Mouse (Mus musculus) WW6 (cell line): ENCODE results near the gene Ckap4.

Experiments used
- DNase-seq: peaks from one replicate; pipeline ENCODE4 v3.0.0-alpha.2; 2013; ENCODE audit warnings: low read depth, low spot score

Ckap4 gene

DNA sequence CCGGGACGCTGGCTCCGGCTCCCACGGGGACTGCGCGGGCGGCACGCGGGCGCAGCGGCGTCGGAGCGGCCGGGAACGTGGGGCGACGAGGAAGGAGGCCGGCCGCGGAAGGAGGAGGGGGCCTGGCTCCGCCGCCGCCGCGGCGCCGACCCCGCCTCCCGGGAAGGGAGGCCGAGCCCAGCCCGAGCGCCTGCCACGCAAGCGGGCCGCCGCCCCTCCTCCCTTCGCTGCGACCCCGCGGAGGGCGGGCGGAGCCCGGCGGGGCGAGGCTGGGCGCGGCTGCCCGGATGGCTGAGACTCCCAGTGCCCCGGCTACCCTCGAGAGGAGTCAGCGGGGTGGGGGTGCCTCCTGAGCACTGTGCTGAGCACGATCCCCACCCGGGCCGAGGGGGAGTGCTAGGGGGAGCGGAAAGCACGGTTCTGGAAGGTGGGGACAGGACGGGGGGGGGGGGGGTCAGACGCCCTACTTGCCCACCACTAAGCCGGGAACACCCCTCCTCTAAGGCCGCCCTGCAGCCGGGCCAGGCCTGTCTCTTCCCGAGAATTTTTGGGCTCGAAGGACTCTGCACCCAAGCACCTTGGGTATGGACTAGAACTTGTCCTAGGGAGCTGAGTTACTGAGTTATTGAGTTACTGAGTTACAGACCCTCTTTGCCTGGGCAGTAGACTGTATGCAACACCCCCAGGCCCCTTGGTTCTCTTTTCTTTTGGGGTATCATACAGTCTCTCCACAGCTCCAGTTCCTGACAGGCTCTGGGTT, at the start of gene Ckap4:
Gene Ckap4, minus strand, starts transcription at position 151 of the 760 bp plus-strand sequence.
- DNase-seq: no peak

DNA sequence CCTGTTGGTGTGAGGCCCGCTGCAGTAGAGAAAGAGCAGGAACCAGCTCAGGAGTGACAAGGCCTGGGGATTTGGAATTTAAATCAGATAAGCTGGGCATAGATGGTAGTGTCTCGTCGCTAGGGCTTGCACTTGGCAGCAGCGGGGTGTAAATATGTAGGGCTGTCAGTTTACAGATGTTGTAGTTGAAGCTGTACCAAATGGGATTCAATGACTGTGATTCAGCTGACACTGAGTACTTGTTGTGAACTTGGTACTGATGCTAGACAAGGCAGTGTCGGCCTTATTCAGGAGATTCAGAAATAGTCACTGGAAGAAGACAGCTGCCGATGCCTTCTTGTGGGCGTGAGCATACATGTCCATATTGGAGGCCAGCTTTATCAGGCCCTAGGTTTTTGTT, 48.4 kb upstream of the Ckap4 start:
- no peak for DNase-seq

DNA sequence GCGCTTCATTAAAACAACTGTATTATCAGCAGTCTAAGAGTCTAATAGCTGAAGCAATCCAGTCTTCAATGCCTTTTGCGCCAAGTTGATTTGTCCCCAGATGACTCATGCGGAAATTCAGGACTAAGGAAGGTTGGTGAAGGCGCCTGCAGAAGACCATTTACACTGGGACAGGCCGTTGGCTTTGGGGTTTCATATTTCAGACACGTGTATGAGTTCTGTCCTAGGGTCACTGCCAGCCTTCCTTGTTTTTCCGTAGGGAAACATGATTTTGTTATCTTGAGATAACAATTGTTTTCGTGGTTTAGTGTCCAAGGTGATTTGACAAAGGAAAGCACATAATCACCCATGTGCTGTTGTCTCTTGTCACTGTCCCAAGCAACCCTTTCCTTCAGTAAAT, 47.3 kb upstream of the Ckap4 start:
- DNase-seq: no peak

DNA sequence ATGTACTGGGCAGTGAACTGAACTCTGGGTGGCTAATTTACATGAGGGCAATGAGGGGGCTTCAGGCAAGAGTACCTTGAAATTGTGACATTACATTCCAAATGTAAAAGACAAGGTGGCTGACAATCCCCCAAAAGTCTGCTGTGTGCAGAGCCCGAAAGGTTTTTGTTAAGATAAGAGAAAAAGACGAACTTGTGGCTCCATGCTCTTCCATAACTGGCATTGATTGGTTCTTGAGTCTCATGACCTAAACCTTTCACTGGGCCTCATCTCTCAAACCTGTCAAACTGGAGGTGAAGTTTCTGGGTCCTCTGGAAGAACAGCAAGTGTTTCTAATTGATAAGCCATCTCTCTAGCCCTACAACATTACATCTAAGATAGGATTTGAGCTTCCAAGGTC, 45.7 kb upstream of the Ckap4 start:
- no peak for DNase-seq

DNA sequence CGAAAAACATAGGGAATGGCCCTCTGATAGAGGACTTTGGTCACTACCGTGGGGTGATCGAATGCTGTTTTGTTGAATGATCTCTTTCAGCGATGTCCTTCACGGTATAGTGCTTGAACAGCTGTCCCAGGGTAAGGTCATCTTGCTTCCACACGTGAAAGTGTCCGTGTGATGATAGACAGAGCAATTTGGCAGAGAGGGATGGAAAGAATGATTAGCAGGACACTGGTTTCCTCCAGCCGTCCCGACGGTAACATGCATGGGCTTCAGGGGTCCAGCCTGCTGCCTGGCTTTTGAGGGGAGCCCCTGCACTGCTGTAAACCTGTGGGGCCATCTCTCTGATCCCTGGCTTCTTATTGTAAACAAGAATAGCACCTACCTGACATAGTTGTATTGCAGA, 44.9 kb upstream of the Ckap4 start:
- no peak for DNase-seq

DNA sequence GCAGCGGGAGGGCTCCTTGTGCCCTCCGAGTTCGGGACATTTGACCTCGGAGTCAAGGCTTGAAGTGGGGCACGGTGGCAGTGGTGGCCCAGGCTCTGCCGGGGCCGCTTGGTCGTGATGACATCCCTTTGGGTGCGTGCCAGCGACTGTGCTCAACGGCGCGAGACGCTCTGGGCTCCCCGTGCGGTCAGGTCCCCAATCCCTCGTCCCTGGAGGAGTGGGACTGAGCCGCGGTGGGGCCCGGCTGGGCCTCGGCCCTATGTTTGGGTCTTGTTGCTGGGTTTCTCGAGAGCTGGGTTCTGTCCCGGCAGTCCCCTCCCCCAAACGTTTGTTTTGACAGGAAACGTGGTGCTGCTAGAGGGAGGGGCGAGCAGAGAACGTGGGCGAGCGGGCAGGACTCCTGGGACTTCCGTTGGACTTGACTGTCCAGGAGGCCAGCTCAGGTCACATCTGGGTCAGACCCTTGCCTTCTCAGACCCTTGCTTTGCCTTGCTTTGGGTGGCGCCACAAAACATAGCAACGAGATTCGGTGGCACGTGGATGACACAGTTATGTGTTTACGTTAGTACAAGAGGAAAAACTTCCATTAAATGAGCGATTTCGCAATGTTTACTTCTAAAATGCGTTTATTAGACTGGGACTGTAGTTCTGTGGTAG, 43.3 kb upstream of the Ckap4 start:
- DNase-seq: no peak

DNA sequence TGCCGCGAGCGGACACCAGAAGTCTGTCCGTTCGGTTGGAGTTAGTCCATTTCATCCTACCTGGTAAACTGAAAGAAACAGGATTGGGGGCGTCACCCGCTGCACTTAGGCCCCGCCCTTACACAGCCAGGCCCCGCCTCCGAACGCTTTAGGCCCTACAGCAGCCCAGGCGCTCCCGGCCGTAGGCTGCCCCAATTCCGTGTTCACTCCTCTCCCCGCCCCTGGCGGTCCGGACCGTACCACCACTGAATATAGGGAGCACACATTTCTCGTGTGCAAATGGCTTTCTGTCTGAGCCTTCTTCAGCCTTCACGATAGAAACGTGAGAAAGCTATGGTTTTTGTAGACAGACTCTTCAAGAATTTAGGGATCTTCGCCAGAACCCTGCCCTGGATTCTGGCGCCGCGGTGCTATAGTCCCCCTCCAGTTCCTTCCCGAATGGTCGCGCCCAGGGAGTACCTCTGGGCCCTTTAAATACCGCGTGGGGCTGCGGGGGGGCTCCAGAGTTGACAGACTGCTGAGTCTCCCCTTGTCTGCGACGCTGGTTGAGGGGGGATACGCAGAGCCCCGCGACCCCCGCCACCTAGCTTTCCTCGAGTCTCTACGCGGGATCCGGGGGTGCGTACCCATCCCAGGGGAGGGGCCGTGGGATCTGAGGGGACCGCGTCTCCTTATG, 42.7 kb upstream of the Ckap4 start, which contains the start of gene Tcp11l2:
Gene Tcp11l2, plus strand, starts transcription at position 232 of the 676 bp plus-strand sequence.
- peak; percentile 81 for DNase-seq

DNA sequence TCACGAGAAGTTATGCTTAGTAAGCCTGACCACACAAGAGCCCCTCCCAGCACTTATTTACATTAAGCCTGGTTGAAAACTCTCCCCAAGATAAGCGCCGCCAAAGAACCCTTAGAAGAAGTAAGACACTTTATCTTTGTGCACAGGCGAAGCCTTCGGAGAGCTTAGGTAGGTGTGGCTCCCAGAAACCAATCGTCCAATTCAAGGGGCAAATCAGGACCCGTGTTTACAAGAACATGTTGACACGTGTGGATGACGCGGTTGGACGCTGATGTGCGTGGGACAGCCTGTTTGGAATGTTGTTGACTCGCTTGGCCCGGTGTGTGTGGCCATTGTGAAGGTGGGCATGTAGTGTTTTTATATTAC, 42.1 kb upstream of the Ckap4 start:
- DNase-seq: no peak

DNA sequence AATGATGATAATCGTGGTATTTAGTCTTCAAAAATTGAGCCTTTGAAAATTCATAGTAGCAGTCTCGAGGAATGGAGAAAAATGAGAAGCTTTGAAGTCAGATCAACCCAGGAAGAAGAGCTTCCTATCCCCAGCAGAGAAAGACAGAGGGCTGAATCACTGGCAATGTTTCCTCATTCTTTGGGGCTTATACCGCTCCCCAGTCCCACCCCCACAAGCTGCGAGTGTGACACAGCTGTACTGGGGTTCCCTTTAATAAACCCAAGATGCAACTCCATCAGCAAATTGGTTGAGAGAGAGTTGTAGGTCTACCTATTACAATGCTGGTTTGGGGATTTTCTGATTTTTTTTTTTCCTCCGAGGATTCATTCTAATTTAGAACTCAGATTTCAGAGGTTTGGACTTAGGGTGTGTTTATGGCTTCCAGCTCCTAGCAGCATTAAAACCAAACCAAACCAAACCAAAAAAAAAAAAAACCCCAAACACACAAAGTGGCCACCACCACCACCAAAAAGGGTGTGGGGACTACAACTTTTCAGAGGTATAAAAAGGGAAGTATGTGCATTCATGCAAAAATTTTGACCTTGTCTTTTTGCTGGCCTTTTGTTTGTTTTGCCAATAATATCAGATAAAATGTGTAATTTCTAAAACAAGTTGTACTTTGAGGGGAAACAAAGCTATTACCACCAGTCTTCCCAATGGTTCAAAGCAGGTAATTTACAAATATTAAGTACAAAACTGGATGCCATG, 40.0 kb upstream of the Ckap4 start:
- DNase-seq: no peak

DNA sequence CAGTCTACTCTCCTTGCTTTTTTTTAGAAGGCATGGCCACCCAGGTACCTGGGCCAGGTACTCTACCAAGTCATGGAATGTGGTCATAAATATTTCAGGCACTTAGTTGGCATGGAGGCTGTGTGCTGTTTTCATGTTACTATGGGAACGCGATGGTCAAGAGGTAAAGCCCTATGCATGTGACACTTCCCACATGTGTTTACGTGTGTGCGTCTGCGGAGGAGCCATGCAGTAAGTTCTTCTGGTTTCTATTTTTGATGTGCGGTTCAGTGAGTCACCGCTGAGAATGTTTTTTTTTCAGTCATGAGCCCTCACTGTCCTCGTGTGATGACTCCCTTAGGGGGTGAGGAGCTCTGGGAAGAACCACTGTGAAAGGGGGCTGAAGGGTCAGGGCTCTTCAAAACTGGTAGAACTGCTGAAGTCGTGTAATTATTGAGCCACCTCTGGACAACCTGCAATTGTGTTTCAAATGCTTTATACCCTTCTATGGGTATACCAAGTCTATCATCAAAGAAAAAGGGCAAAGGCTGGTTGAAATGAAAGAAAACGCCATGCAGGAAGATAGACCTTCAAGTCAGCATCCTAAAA, 37.3 kb upstream of the Ckap4 start:
- no peak for DNase-seq

DNA sequence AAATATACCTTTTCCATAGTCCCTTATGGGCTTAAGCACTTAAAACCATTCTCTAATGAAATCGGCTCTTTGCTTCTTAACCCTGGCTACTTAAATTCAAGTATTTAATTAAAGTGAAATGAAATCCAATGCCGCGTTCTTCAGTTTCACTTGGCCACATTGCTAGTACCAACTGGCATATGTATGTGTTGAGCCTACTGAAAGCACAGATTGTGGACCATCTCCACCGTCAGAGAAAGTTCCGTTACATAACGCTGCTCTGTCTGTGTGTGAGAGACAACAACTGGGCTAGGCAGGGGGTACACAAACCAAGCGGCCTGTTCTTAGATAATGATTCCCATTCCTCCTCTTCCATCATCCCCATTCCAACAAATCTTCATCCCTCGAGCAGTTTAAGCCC, 30.6 kb upstream of the Ckap4 start:
- DNase-seq: no peak

DNA sequence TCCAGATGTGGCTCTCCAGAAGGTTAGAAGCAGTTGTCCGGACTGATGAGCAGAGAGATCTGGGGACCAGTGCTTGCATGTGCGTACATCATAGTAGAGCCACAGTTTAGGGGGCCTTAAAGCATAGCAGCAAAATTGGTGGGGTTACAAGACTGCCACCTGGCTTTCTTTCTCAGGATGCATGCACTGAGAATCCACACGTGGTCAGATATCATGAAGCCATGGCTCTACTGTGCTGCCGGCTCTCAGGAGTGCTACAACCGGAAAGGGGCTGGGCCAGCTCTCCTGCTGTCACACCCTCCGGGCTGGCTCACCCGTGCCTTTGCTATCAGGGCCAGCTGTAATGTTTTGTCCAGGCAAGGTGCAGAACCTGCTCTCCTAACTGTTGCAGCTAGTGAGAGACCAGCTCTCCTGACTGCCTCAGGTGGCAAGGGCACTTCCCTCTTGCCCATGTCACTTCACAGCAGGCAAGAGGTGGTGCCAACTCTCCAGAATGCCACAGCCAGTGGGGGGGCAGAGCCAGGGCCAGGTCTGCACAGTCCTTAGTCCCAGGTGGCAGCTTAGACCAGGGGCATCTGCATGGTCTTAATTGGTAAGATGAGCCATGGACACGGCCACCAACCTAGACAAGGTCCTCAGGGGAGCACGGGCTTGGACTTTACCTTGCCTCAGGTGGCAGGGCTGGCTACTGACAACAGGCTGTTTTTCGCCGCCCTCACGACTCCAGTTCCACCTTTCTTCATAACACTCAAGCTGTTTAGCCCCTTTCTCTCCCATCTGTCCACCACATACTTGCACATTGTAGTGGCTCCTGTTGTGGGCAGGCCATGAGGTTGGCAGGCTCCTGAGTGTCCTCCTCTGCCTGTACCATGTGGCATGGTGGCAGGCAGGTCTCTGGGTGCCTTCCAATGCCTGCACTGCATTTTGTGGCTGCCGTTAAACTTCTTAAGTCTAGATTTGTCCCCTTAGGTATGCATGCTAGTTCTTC, 29.0 kb upstream of the Ckap4 start:
- DNase-seq: no peak

DNA sequence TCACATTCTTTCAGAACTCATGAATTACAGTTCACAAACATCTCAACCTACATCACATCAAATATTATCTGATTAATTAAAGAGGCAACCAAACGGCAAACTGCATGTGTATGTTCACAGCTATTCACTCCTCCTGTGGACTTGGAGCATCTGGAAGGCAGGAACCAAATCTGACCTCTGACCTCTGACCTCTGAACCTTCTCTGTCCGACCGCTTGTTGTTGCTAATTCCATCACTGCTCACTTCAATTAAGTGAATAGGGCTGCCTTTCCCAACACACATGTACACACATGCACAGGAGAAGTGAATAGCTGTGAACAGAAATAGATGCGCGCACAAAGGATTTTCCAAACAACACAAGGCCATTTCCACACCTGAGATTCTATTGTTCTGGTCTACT, 28.3 kb upstream of the Ckap4 start:
- no peak for DNase-seq

DNA sequence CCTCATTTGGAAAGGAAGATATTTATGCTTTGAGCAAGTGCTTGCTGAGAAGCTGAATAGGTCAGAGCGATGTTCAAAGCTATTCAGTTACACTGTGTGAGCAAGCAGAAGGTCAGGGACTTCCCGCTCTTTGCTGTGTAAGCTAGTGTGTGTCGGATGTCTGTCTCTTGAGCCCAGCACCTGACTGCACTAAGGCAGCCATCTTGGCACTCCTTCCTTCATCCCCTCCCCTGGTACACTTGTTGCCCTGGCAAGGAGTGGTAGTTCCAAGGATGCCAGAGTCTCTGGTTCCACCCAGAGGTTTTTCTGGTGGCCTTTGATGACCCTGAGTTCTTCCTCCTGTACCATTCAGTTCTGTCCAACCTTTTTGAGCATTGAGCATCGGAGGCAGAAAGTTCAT, 26.1 kb upstream of the Ckap4 start:
- DNase-seq: no peak

DNA sequence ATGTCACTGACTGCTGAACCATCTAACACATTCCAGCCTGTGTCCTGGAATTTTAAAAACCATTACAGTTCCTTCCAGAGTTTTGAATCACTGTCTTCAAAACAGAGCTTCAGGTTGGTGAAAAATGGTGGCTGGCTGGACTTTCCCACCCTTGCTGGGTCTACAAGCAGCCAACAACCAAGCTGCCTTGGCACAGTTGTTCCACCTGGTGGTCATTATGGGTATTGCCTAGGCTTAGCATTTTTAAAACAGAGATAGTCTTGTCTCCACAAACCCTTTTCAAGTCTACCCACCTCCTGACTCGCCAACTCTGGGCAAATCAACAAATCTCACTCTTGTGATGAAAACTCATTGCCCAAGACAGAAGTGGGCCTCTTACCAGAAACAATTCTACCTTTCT, 24.6 kb upstream of the Ckap4 start:
- peak; percentile 33 for DNase-seq

DNA sequence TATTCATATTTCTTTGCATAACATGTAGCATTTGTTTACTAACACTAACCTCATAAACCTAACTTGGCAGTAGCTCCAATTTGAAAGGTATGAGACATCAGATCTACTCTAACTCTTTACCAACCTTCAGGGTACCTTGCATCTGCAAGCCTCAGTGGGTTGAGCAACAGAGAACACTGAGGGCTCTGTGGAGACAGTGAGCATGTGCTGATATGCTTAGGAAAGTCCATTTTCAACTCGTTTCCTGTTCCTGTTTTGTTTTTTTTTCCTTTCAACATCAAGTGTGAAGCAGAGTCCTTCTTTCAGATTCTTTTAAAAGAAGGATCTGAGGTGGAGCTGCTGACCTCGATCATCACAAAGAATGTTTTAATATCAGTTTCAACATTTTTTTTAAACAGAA, 22.3 kb upstream of the Ckap4 start:
- no peak for DNase-seq

DNA sequence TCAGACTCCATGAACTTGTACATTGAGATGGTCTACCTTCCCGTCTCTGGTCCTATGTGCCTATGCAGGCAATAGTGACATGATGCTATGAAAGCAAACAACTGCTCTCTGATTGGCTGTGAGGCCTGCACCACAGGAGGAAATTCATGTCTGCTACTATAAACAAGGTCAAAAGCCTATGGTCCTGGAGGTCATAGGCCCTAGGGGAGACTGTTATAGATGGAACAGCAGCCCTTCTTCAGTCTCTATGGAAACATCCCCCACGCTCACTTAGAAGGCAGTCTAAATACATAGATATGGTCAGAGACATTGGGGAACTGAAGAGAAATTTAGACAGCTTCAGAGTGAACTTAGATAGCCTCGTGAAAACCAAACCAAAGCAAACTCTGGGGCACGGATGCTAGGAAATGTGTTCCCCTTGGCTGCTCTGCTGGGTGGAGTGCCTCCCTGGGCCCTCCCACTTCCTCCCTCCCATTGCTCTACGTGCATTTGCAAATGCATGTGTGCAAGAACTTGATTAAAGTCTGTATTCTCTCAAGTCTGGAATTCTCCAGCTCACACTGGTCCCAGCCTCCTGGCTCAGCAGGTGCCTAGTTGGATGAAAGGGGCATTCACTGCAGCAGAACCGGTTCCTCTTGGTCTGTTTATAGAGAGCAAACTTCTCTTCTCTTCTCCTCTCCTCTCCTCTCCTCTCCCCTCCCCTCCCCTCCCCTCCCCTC, 20.6 kb upstream of the Ckap4 start:
- DNase-seq: peak; percentile 72

DNA sequence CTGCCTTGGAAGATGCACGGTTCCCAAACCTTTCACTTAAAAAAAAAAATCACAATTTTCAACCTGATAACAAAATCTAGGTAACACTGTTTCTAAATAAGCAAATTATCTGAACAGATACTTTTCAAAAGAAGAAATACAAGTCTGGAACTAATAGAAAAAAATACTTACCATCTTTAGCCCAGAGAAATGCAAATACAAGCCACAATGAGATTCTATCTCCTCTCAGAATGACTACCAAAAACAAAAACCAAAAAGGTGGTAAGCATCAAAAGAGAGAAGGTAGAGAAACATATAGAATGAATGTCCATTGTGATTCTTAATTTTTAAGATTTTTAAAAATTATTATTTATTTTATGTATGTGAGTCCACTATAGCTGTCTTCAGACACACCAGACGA, 18.6 kb upstream of the Ckap4 start:
- no peak for DNase-seq

DNA sequence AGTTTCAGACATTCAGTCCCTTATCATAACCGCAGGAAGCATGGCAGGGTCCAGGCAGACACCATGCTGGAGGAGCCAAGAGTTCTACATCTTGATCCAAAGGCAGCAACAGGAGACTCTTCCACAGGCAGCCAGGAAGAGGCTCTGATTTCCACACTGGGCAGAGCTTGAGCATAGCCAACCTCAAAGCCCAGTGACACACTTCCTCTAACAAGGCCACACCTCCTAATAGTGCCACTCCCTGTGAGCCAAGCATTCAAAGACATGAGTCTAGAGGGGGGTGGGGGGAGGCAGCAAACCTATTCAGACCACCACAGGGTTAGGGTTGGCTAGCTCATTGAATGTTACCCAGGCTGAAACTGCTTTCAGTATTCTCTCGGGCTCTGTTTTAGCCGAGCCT, 18.0 kb upstream of the Ckap4 start:
- DNase-seq: no peak

DNA sequence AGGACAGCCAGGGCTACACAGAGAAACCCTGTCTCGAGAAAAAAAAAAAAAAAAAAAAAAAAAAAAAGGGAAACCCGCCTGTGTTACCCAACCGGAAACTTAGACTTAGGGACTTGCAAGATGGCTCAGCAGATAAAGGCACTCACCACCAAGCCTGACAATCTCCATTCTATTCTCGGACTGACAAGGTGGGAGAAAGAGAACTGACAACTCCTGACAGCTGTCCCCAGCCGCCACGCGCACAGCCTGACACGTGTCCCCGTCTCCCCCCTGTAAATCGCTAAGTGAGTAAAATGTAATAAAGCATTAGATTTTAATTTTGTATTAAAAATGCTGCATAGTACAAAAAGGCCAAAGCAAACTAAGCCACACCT, 16.0 kb upstream of the Ckap4 start:
- no peak for DNase-seq
